Mouse (Mus musculus): ENCODE measurements around the gene Rad1. TPM values are rescaled to one million over a fixed set of nuclear protein-coding genes. Genes with fewer than 3 reads are reported as not detected.

Gene Rad1
- 15.1 and 16.0 TPM in 2 replicates for polyA plus RNA-seq (2012; rRNA removed)

- Histone ChIP-seq H3K4me3 (ENCODE audit: insufficient read depth, low read length) (peak within 1 kb of the TSS; percentile 70), H3K27ac (ENCODE audit: insufficient read depth, low read length) (no peak within 1 kb of the TSS), H3K4me1 (ENCODE audit: control insufficient read depth, insufficient read depth, low read length) (no peaks in the 10 kb centered on the region)
- TF ChIP-seq CTCF (IDR thresholded peaks at IDR 0.05; ENCODE audit: extremely low read depth, insufficient read depth, low read length) (no peak), POLR2A (IDR thresholded peaks at IDR 0.05; ENCODE audit: extremely low read depth, insufficient read depth, low read length) (peak; percentile 79)
These were observed at the start of gene Rad1, which contains the start of gene Brix1 for GRCm38 (mm10) chr15:10485484-10486364. TSS of gene Rad1 (plus strand) at chr15:10486018. TSS of gene Brix1 (minus strand) at chr15:10485947.

DNA sequence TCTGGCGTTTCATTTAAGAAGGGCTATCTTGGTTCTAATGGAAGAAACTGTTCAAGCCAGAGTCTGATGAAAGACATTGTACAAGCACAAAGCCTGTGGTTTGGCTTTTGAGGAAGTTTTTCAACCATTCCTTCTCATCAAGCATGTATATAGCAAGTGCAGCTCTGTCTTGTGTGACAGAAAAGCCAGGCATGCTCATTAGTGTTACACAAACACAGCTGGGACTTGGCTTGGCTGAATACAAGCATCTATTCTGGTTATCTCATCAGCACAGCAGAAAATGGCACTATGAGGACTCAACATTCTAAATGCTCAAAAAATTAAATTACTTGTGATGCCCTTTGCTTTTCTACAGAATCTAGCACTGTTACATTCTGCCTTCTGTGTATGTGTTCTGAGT lies 48.9 kb upstream of the Rad1 start:
- TF ChIP-seq CTCF (IDR thresholded peaks at IDR 0.05; ENCODE audit: extremely low read depth, insufficient read depth, low read length) (no peak), POLR2A (IDR thresholded peaks at IDR 0.05; ENCODE audit: extremely low read depth, insufficient read depth, low read length) (no peak)
- peaks cover 3% of the 10 kb centered on the region for H3K4me1 ChIP-seq (ENCODE audit: control insufficient read depth, insufficient read depth, low read length)
- H3K27ac ChIP-seq (ENCODE audit: insufficient read depth, low read length): no peak overlapping the region
- no peak overlapping the region for H3K4me3 ChIP-seq (ENCODE audit: insufficient read depth, low read length)

- TF ChIP-seq POLR2A (IDR thresholded peaks at IDR 0.05; ENCODE audit: extremely low read depth, insufficient read depth, low read length) (no peak), CTCF (IDR thresholded peaks at IDR 0.05; ENCODE audit: extremely low read depth, insufficient read depth, low read length) (peak; percentile 34)
- Histone ChIP-seq H3K27ac (ENCODE audit: insufficient read depth, low read length) (no peak overlapping the region), H3K4me1 (ENCODE audit: control insufficient read depth, insufficient read depth, low read length) (peaks cover 3% of the 10 kb centered on the region), H3K4me3 (ENCODE audit: insufficient read depth, low read length) (no peak overlapping the region)
These were observed 45.9 kb upstream of the Rad1 start for GRCm38 (mm10) chr15:10439963-10440362.

GRCm38 (mm10) chr15:10441493-10441892 lies 44.3 kb upstream of the Rad1 start:
- no peak for TF ChIP-seq CTCF (IDR thresholded peaks at IDR 0.05; ENCODE audit: extremely low read depth, insufficient read depth, low read length)
- TF ChIP-seq POLR2A (IDR thresholded peaks at IDR 0.05; ENCODE audit: extremely low read depth, insufficient read depth, low read length): no peak
- H3K4me1 ChIP-seq (ENCODE audit: control insufficient read depth, insufficient read depth, low read length): peaks cover 3% of the 10 kb centered on the region
- no peak overlapping the region for H3K4me3 ChIP-seq (ENCODE audit: insufficient read depth, low read length)
- H3K27ac ChIP-seq (ENCODE audit: insufficient read depth, low read length): no peak overlapping the region

DNA sequence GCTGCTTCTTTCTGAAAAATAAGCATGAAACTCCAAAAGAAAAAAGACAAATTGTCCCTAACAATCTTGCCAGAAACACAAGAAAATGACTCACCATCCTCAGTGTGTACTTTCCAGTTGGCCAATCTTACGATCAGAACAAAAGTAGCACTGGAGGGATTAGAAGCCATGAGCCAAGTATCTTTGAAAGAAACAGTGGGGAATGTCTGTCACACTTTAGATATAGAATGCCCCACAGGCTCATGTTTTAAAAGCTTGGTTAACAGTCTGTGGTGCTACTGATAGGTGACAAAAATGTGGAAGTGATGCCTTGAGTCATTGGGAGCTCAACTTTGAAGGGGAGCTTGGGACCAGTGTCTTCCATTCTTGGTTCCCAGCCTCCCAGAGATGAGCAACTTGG lies 43.5 kb upstream of the Rad1 start:
- no peak overlapping the region for H3K27ac ChIP-seq (ENCODE audit: insufficient read depth, low read length)
- no peak for TF ChIP-seq CTCF (IDR thresholded peaks at IDR 0.05; ENCODE audit: extremely low read depth, insufficient read depth, low read length)
- TF ChIP-seq POLR2A (IDR thresholded peaks at IDR 0.05; ENCODE audit: extremely low read depth, insufficient read depth, low read length): no peak
- H3K4me1 ChIP-seq (ENCODE audit: control insufficient read depth, insufficient read depth, low read length): peaks cover 2% of the 10 kb centered on the region
- H3K4me3 ChIP-seq (ENCODE audit: insufficient read depth, low read length): no peak overlapping the region

DNA sequence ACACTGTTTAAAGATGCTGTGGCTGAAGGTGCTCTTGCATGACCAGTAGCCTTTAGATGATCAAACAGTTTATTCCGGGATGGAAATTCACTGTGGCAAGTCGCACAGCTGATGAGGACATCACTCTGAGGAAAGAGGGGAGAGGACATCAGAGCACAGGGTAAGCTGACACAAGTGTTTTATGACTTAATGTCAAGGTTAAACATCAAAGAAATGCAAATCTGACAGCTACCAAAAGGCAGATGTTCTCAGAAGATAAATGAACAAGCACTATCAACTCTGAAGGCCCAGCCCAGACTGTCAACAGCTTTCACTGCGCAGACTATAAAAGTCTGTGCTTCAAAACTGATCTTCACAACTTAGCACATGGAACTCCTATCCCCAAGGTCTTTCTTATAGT lies 38.7 kb upstream of the Rad1 start:
- H3K4me1 ChIP-seq (ENCODE audit: control insufficient read depth, insufficient read depth, low read length): no peaks in the 10 kb centered on the region
- no peak overlapping the region for H3K4me3 ChIP-seq (ENCODE audit: insufficient read depth, low read length)
- H3K27ac ChIP-seq (ENCODE audit: insufficient read depth, low read length): no peak overlapping the region
- TF ChIP-seq POLR2A (IDR thresholded peaks at IDR 0.05; ENCODE audit: extremely low read depth, insufficient read depth, low read length): no peak
- TF ChIP-seq CTCF (IDR thresholded peaks at IDR 0.05; ENCODE audit: extremely low read depth, insufficient read depth, low read length): no peak

DNA sequence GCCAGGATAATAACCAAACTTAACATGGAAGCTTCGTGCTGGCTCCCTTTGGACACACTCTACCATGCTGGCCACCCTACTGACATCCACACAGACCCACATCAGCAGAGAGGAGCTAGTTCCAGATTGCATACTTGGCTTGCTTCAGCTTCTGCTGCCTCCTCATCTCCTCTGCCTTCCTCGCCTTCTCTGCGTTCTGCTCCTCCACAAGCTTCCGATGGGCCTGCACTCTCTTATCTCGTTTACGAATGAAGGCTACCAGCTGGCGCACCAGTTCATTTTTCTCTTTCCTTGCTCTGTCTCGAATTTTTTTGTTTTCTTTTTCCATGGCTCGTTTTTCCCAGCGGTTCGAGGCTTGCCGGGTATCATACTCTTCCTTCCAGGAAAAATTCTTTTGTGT lies 24.8 kb upstream of the Rad1 start:
- TF ChIP-seq POLR2A (IDR thresholded peaks at IDR 0.05; ENCODE audit: extremely low read depth, insufficient read depth, low read length) (no peak), CTCF (IDR thresholded peaks at IDR 0.05; ENCODE audit: extremely low read depth, insufficient read depth, low read length) (no peak)
- no peak overlapping the region for H3K27ac ChIP-seq (ENCODE audit: insufficient read depth, low read length)

GRCm38 (mm10) chr15:10463555-10463954 lies 22.3 kb upstream of the Rad1 start:
- Histone ChIP-seq H3K4me1 (ENCODE audit: control insufficient read depth, insufficient read depth, low read length) (peaks cover 4% of the 10 kb centered on the region; the same call in 1 of the 2 replicates), H3K27ac (ENCODE audit: insufficient read depth, low read length) (peak overlapping the region; percentile 58; the same call in 1 of the 2 replicates), H3K4me3 (ENCODE audit: insufficient read depth, low read length) (no peak overlapping the region)
- no peak for TF ChIP-seq POLR2A (IDR thresholded peaks at IDR 0.05; ENCODE audit: extremely low read depth, insufficient read depth, low read length)

More for the DNA sequence above, 24.8 kb upstream of the Rad1 start:
- Histone ChIP-seq H3K4me1 (ENCODE audit: control insufficient read depth, insufficient read depth, low read length) (peaks cover 4% of the 10 kb centered on the region; the same call in 1 of the 2 replicates), H3K4me3 (ENCODE audit: insufficient read depth, low read length) (no peak overlapping the region)

DNA sequence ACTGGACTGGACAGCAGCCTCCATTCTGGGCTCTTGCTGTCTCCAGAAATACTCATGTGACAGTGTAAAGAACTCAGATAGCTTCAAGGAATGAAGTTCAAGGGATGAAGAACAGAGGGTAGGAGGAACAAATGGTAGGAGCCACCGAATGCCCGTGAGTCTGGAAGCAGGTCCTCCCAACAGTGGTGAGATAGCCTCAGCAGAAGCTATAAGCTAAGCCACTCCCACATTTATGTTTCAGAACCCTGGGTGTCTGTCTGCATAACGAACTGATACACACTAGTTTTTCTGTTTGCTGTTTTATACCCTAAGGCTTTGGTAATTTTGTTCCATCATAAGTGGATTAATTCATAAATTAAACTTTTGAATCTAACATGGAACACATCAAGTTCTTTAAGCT lies 21.1 kb upstream of the Rad1 start:
- H3K27ac ChIP-seq (ENCODE audit: insufficient read depth, low read length): no peak overlapping the region
- TF ChIP-seq POLR2A (IDR thresholded peaks at IDR 0.05; ENCODE audit: extremely low read depth, insufficient read depth, low read length) (no peak), CTCF (IDR thresholded peaks at IDR 0.05; ENCODE audit: extremely low read depth, insufficient read depth, low read length) (no peak)
- peaks cover 6% of the 10 kb centered on the region; the same call in 1 of the 2 replicates for H3K4me1 ChIP-seq (ENCODE audit: control insufficient read depth, insufficient read depth, low read length)
- H3K4me3 ChIP-seq (ENCODE audit: insufficient read depth, low read length): no peak overlapping the region

DNA sequence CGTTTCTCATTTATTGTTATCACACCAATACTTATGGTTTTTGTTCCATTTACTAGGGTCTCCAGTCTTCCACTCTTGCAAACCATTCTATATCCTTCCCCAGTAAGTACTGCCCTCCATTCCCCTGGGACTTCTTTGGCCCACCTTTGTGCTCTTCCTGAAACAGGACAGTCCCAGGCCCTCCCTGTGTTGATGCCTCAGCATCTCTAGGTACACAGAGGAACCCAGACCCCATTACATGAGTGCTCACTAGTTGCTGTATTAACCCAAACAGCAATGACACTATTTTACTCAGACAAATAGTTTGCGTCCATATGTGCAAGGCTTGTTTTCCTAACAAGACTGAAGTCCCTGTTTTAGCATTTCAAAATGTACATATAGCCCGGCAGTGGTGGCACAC lies 17.1 kb upstream of the Rad1 start:
- peak overlapping the region; percentile 68 for H3K4me3 ChIP-seq (ENCODE audit: insufficient read depth, low read length)
- TF ChIP-seq CTCF (IDR thresholded peaks at IDR 0.05; ENCODE audit: extremely low read depth, insufficient read depth, low read length): no peak
- TF ChIP-seq POLR2A (IDR thresholded peaks at IDR 0.05; ENCODE audit: extremely low read depth, insufficient read depth, low read length): no peak
- no peak overlapping the region for H3K27ac ChIP-seq (ENCODE audit: insufficient read depth, low read length)
- peaks cover 6% of the 10 kb centered on the region; the same call in 1 of the 2 replicates for H3K4me1 ChIP-seq (ENCODE audit: control insufficient read depth, insufficient read depth, low read length)
